Mouse (Mus musculus) adipocyte (in vitro differentiated cells): Measurements from ENCODE around the gene Nrl.

Experiments used
- DNase-seq: peaks from one replicate; pipeline ENCODE4 v3.0.0-alpha.2; 2016; ENCODE audit warnings: low spot score

Gene Nrl

DNA sequence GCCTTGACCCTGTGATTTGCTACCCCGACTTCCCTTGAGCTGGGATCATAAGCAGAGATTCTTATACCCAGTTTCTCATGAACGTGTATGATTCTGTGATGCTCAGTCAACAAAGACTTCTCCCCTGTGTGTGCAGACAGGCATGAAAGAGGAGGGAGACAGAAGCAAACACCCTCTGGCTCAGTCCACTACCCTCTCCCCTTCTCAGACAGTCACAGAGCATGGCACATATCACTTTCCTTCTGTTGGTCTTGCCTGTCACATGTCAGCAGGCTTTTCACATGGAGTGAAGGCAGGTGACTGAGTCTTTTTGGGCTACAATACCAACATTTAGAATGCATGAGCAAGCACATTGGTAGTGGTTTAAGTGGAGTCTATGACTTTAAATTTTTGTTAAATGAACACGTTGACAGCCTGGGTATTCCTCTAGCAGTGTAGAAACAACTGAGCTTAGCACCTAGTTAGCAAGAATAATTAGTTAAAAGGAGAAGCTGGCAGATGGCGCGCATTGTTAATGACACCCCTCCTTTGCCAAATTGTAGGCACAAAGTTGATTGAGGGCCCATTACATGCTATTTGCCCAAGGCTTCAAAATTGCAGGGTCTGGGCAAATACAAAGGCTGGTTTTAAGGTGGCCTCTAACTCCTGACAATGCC lies 40.2 kb downstream of the Nrl start:
- DNase-seq = no peak

GRCm38 (mm10) chr14:55479629-55480028 lies 45.2 kb downstream of the Nrl start:
- DNase-seq = no peak

GRCm38 (mm10) chr14:55478651-55479599 lies 45.9 kb downstream of the Nrl start, which contains the start of gene Dhrs4:
Gene Dhrs4, plus strand, starts transcription at chr14:55478758.
- peak; percentile 55 for DNase-seq

DNA sequence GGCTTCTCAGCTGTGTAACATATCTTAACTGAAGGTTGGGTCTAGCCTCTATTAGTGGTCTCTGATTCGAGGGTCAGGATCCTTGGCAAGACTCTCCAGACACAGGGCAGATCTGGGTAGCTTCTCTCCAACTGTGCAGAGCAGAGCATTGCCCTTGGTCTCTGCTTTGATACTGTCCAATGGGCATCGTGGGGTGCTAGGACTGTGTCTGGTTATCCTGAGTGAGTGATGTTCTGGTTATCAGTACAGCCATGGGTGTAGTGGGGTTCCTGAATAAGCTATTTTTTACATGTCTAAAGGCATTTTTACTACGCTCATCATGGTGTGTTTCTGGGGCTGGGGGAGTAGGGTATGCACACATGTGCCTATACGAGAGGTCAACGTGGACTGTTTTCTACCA lies 47.0 kb downstream of the Nrl start:
- DNase-seq = no peak

GRCm38 (mm10) chr14:55477421-55477820 lies 47.4 kb downstream of the Nrl start:
- no peak for DNase-seq

GRCm38 (mm10) chr14:55475654-55476053 lies 49.1 kb downstream of the Nrl start:
- no peak for DNase-seq

GRCm38 (mm10) chr14:55470806-55471205 lies 54.0 kb downstream of the Nrl start:
- no peak for DNase-seq

- DNase-seq = no peak
These were observed 55.0 kb downstream of the Nrl start for GRCm38 (mm10) chr14:55469821-55470220.

GRCm38 (mm10) chr14:55469041-55469440 lies 55.7 kb downstream of the Nrl start:
- DNase-seq = peak; percentile 50
